Mouse (Mus musculus) E14TG2a.4 (cell line): Measurements from ENCODE around the gene C1qtnf9.

Experiments used
- H3K27me3 ChIP-seq: 2 replicates; pipeline ENCODE4 v1.6.1; 2014; ENCODE audit warnings: low read length, control low read depth; ENCODE audit not compliant: insufficient read depth
- H3K36me3 ChIP-seq: 2 replicates; pipeline ENCODE4 v1.6.1; 2014; ENCODE audit warnings: low read length, control low read depth; ENCODE audit not compliant: insufficient read depth
- H3K4me1 ChIP-seq: replicated peaks from 2 replicates; pipeline ENCODE4 v1.6.1; 2014; ENCODE audit warnings: low read depth, low read length, control low read depth
- H3K4me3 ChIP-seq: replicated peaks from 2 replicates; pipeline ENCODE4 v1.5.1; 2014; ENCODE audit warnings: mild to moderate bottlenecking, low read length
- H3K9me3 ChIP-seq: 2 replicates; pipeline ENCODE4 v1.6.1; 2014; ENCODE audit warnings: low read length, control low read depth
- CTCF ChIP-seq: conservative IDR thresholded peaks from 2 replicates; pipeline ENCODE4 v1.5.1; 2014; ENCODE audit warnings: low read length
- NANOG ChIP-seq: IDR thresholded peaks from 2 replicates; pipeline ENCODE4 v1.6.1; 2014; ENCODE audit warnings: borderline replicate concordance, low read length, mixed read lengths
- POU5F1 ChIP-seq: IDR thresholded peaks from 2 replicates; pipeline ENCODE4 v1.6.1; 2014; ENCODE audit warnings: low read length, borderline replicate concordance

Gene C1qtnf9

GRCm38 (mm10) chr14:60735848-60736547 lies 31.9 kb upstream of the C1qtnf9 start:
- Histone ChIP-seq H3K9me3 (no peaks in the 10 kb centered on the region), H3K27me3 (no peaks in the 10 kb centered on the region), H3K36me3 (no peaks in the 10 kb centered on the region), H3K4me1 (peaks cover 89% of the 10 kb centered on the region), H3K4me3 (peak overlapping the region; percentile 60)
- TF ChIP-seq POU5F1, result no peak
- TF ChIP-seq NANOG, result no peak
- TF ChIP-seq CTCF, result no peak

DNA sequence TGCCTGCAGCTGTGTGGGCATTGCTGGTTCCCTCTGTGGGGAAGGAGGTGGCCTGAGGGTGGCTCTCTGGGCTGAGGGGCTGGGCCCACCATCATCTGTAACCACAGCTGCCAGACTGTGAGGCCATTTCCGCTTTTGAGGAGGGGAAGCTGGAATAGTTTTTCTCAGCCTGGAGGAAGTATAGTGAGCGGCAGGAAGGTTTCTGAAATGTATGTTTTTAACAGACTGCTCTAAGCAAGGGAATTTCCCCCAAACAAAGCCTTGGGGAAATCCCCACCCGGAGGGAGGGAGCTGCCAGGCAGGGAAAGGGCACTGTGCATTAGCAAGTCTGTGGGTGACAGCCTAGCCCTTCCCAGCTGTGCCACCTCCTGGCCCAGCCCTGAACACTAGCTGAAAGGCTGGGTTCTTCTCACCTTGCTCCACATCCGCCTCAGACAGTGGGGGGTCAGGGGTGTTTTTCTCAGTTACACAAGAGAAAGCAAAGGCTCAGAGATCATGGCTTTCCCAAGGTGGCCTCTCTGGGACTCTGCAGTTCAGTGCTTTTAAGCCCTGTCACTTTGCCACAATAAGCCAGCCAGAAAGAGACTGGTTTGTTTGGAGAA lies 31.2 kb upstream of the C1qtnf9 start:
- peak overlapping the region; percentile 60 for H3K4me3 ChIP-seq
- peaks cover 2% of the 10 kb centered on the region for H3K36me3 ChIP-seq
- no peaks in the 10 kb centered on the region for H3K9me3 ChIP-seq
- no peaks in the 10 kb centered on the region for H3K27me3 ChIP-seq
- TF ChIP-seq NANOG (no peak), POU5F1 (no peak; the same call in 1 of the 2 replicates), CTCF (no peak)
- H3K4me1 ChIP-seq, result peaks cover 92% of the 10 kb centered on the region

GRCm38 (mm10) chr14:60737202-60737611 lies 30.7 kb upstream of the C1qtnf9 start:
- peaks cover 7% of the 10 kb centered on the region for H3K36me3 ChIP-seq
- H3K4me1 ChIP-seq, result peaks cover 92% of the 10 kb centered on the region
- no peaks in the 10 kb centered on the region for H3K9me3 ChIP-seq
- TF ChIP-seq CTCF (no peak), POU5F1 (no peak), NANOG (no peak)
- peak overlapping the region; percentile 55; the same call in 1 of the 2 replicates for H3K4me3 ChIP-seq
- no peaks in the 10 kb centered on the region for H3K27me3 ChIP-seq

- TF ChIP-seq POU5F1 (no peak), CTCF (no peak), NANOG (no peak)
- Histone ChIP-seq H3K4me1 (peaks cover 80% of the 10 kb centered on the region), H3K9me3 (no peaks in the 10 kb centered on the region), H3K27me3 (no peaks in the 10 kb centered on the region), H3K36me3 (peaks cover 16% of the 10 kb centered on the region), H3K4me3 (peak overlapping the region; percentile 37; the same call in 1 of the 2 replicates)
Observed at GRCm38 (mm10) chr14:60738434-60738938, 29.4 kb upstream of the C1qtnf9 start.

- Histone ChIP-seq H3K4me1 (peaks cover 74% of the 10 kb centered on the region), H3K36me3 (peaks cover 16% of the 10 kb centered on the region), H3K27me3 (no peaks in the 10 kb centered on the region), H3K9me3 (no peaks in the 10 kb centered on the region), H3K4me3 (no peak overlapping the region)
- TF ChIP-seq NANOG, result no peak
- no peak for TF ChIP-seq CTCF
- TF ChIP-seq POU5F1, result no peak
Observed at GRCm38 (mm10) chr14:60739155-60739554, 28.8 kb upstream of the C1qtnf9 start.

GRCm38 (mm10) chr14:60739616-60740015 lies 28.3 kb upstream of the C1qtnf9 start:
- Histone ChIP-seq H3K9me3 (no peaks in the 10 kb centered on the region), H3K27me3 (no peaks in the 10 kb centered on the region), H3K4me1 (peaks cover 71% of the 10 kb centered on the region), H3K36me3 (peaks cover 19% of the 10 kb centered on the region), H3K4me3 (peak overlapping the region; percentile 29; the same call in 1 of the 2 replicates)
- no peak for TF ChIP-seq POU5F1
- no peak for TF ChIP-seq NANOG
- TF ChIP-seq CTCF, result no peak

GRCm38 (mm10) chr14:60740507-60740906 lies 27.4 kb upstream of the C1qtnf9 start:
- no peak overlapping the region for H3K4me3 ChIP-seq
- H3K36me3 ChIP-seq, result peaks cover 24% of the 10 kb centered on the region
- H3K9me3 ChIP-seq, result no peaks in the 10 kb centered on the region
- TF ChIP-seq POU5F1 (no peak), NANOG (no peak), CTCF (no peak)
- peaks cover 62% of the 10 kb centered on the region for H3K4me1 ChIP-seq
- no peaks in the 10 kb centered on the region for H3K27me3 ChIP-seq

DNA sequence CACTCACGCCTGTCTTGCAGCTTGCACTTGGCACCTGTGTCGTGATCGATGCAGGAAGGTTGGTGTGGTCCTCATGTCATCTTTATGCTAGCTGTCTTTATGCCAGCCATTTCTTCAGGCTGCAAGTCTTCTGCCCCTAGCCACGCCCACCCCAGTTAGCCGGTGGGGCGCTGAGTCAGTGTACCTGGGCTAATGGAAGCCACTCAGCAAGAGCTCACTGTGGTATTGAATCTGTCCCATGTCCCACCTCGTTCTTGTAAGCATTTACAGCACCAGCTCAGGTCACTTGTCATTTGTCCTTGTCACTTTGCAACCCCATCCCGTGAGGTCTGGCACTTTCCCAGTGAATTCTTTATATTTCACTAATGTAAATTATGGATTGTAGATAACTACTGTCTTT lies 26.9 kb upstream of the C1qtnf9 start:
- no peak overlapping the region for H3K4me3 ChIP-seq

More for the DNA sequence above, 26.9 kb upstream of the C1qtnf9 start:
- TF ChIP-seq NANOG, result no peak
- TF ChIP-seq CTCF, result no peak
- TF ChIP-seq POU5F1, result no peak
- Histone ChIP-seq H3K36me3 (peaks cover 29% of the 10 kb centered on the region), H3K27me3 (no peaks in the 10 kb centered on the region), H3K4me1 (peaks cover 56% of the 10 kb centered on the region), H3K9me3 (no peaks in the 10 kb centered on the region)
